Mouse (Mus musculus): Measurements from ENCODE around the gene Vat1l. TPM values are rescaled to one million over a fixed set of nuclear protein-coding genes. Genes with fewer than 3 reads are reported as not detected.

The Vat1l gene
- polyA plus RNA-seq, 1 experiment from 2014 or later: 42.1 TPM

DNA sequence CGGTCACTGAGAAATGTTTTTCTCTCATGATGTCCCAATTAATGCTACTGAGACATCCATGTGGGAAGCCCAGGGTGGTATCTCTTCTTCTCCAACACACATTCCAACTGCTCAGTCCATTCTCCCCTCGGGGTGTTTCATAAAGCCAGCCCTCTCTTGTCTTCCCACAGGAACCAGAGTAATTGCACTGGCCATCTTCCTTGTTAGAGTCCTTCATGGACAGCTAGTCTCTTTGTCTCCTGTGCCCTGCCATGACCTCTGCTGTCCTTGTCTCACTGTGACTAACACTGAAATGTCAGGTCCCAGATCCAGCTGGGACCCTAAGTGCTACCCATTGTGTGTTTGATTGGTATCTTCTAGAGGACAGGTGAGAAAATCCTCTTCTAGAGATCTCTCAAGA, 116.7 kb downstream of the Vat1l start:
- Histone ChIP-seq H3K36me3 (ENCODE audit: control insufficient read depth, insufficient read depth, low read length) (no peaks in the 10 kb centered on the region), H3K4me2 (ENCODE audit: low read depth, low read length) (no peak overlapping the region), H3K9me3 (ENCODE audit: control insufficient read depth, low read length) (no peaks in the 10 kb centered on the region), H3K4me1 (ENCODE audit: control insufficient read depth, insufficient read depth, low read length) (no peaks in the 10 kb centered on the region), H3K27me3 (ENCODE audit: control insufficient read depth, insufficient read depth, low read length) (no peaks in the 10 kb centered on the region), H3K4me3 (ENCODE audit: low read depth, low read length) (no peak overlapping the region), H3K27ac (ENCODE audit: low read depth, low read length) (no peak overlapping the region), H3K9ac (replicated peaks; ENCODE audit: low read depth, low read length) (no peak overlapping the region)
- WGBS: 86% methylated on average over 2 of the region's 2 CpGs
- no peak for ATAC-seq (ENCODE audit: low read depth)

DNA sequence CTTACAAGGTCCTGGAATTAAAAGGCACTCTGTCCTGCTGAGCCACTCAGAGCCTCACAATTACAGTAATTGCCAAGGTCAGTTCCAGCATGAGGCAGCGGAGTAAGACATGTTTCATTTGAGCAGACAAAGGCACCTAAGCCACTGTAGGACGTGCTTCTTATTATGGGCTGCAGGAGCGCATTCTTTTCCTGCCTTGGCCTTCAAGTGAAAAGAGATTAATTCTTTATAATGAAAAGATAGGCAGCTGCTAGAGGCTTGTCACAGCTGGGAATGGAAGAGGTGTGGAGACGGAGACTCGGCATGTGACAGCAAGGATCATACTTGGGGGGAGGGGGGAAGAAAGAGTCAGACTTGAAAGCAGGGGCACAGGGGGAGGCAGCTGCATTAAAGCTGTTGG, 126.5 kb downstream of the Vat1l start:
- ATAC-seq (ENCODE audit: low read depth): no peak
- 30% methylated on average over 5 of the region's 5 CpGs for whole genome bisulfite sequencing
- H3K9ac ChIP-seq (replicated peaks; ENCODE audit: low read depth, low read length): no peak overlapping the region
- 0 out of 2 replicates have a peak, but pooled peaks cover 3% of the 10 kb centered on the region for H3K4me1 ChIP-seq (ENCODE audit: control insufficient read depth, insufficient read depth, low read length)
- no peaks in the 10 kb centered on the region for H3K9me3 ChIP-seq (ENCODE audit: control insufficient read depth, low read length)
- no peak overlapping the region; the same call in 1 of the 2 replicates for H3K27ac ChIP-seq (ENCODE audit: low read depth, low read length)
- no peaks in the 10 kb centered on the region for H3K27me3 ChIP-seq (ENCODE audit: control insufficient read depth, insufficient read depth, low read length)
- H3K4me3 ChIP-seq (ENCODE audit: low read depth, low read length): no peak overlapping the region
- H3K4me2 ChIP-seq (ENCODE audit: low read depth, low read length): no peak overlapping the region
- H3K36me3 ChIP-seq (ENCODE audit: control insufficient read depth, insufficient read depth, low read length): no peaks in the 10 kb centered on the region

DNA sequence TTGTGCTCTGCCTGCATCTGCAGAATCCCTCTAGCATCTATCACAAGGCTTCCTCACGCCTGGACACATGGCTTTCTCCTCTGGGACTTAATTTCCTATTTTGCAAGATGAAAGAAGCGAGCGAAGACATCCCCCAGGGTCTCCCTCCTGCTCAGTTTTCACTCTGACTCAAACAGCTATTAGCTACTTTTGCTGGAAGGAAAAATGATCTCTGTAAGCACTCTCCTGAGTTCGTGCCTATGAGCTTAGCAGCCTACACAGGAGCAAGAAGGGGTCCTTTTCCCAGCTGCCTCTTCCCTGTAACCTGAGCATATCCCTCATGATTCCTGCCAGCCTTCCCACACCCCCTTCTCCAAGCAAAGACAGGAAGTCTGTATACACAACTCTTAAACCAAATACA, 127.5 kb downstream of the Vat1l start:
- no peaks in the 10 kb centered on the region for H3K9me3 ChIP-seq (ENCODE audit: control insufficient read depth, low read length)
- no peaks in the 10 kb centered on the region for H3K27me3 ChIP-seq (ENCODE audit: control insufficient read depth, insufficient read depth, low read length)
- no peaks in the 10 kb centered on the region for H3K36me3 ChIP-seq (ENCODE audit: control insufficient read depth, insufficient read depth, low read length)
- WGBS: 41% methylated on average over 4 of the region's 4 CpGs
- no peak overlapping the region for H3K9ac ChIP-seq (replicated peaks; ENCODE audit: low read depth, low read length)
- H3K4me2 ChIP-seq (ENCODE audit: low read depth, low read length): no peak overlapping the region
- no peak overlapping the region for H3K4me3 ChIP-seq (ENCODE audit: low read depth, low read length)
- ATAC-seq (ENCODE audit: low read depth): no peak
- H3K4me1 ChIP-seq (ENCODE audit: control insufficient read depth, insufficient read depth, low read length): 0 out of 2 replicates have a peak, but pooled peaks cover 3% of the 10 kb centered on the region
- peak overlapping the region; percentile 59; the same call in 1 of the 2 replicates for H3K27ac ChIP-seq (ENCODE audit: low read depth, low read length)

DNA sequence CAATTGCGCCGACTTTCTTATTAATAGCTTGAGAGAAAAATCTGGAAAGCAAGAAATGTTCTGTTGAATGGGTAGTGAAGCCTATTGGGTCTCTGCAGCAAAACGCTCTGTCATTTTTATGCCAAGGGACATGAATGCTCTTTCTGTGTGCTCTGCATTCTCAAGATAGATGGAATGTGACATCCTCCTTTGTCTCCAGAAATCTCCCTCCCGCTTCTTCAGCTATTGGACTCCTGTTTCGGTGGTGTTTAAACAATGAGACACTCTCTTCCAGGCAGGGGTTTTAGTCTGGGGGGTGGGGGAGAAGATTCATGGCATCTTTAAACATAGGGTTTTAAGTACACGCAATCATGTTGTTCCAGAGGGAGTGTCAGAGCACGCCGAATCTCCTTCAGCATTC, 130.3 kb downstream of the Vat1l start:
- H3K27ac ChIP-seq (ENCODE audit: low read depth, low read length): no peak overlapping the region
- no peak overlapping the region for H3K4me3 ChIP-seq (ENCODE audit: low read depth, low read length)
- 29% methylated on average over 8 of the region's 8 CpGs for WGBS
- no peak overlapping the region for H3K9ac ChIP-seq (replicated peaks; ENCODE audit: low read depth, low read length)
- 0 out of 2 replicates have a peak, but pooled peaks cover 3% of the 10 kb centered on the region for H3K4me1 ChIP-seq (ENCODE audit: control insufficient read depth, insufficient read depth, low read length)
- no peaks in the 10 kb centered on the region for H3K27me3 ChIP-seq (ENCODE audit: control insufficient read depth, insufficient read depth, low read length)
- no peak for ATAC-seq (ENCODE audit: low read depth)
- H3K9me3 ChIP-seq (ENCODE audit: control insufficient read depth, low read length): no peaks in the 10 kb centered on the region
- H3K36me3 ChIP-seq (ENCODE audit: control insufficient read depth, insufficient read depth, low read length): no peaks in the 10 kb centered on the region
- no peak overlapping the region for H3K4me2 ChIP-seq (ENCODE audit: low read depth, low read length)

DNA sequence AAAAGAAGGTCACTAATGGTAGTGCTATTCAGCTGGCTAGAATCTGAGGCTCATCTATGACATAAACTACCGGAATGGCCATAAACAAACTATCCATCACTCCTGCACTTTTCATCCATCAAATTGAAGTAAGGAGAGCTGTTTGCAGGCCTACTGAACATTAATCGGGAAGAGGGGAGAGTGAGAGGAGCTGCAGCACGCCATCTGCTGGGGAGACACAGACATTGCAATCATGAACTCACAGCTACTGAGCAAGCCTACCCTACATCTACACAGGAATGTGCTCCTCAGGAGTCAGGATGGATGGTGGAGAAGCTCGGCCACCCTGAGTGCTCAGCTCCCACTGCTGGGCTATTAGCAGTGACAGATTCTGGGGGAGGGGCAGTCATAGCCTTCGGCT, 136.9 kb downstream of the Vat1l start:
- no peaks in the 10 kb centered on the region for H3K27me3 ChIP-seq (ENCODE audit: control insufficient read depth, insufficient read depth, low read length)
- H3K9ac ChIP-seq (replicated peaks; ENCODE audit: low read depth, low read length): no peak overlapping the region
- H3K4me3 ChIP-seq (ENCODE audit: low read depth, low read length): no peak overlapping the region
- no peak overlapping the region for H3K27ac ChIP-seq (ENCODE audit: low read depth, low read length)
- no peaks in the 10 kb centered on the region for H3K36me3 ChIP-seq (ENCODE audit: control insufficient read depth, insufficient read depth, low read length)
- 69% methylated on average over 5 of the region's 5 CpGs for WGBS
- no peaks in the 10 kb centered on the region for H3K9me3 ChIP-seq (ENCODE audit: control insufficient read depth, low read length)
- H3K4me2 ChIP-seq (ENCODE audit: low read depth, low read length): no peak overlapping the region
- no peaks in the 10 kb centered on the region for H3K4me1 ChIP-seq (ENCODE audit: control insufficient read depth, insufficient read depth, low read length)
- no peak for ATAC-seq (ENCODE audit: low read depth)

DNA sequence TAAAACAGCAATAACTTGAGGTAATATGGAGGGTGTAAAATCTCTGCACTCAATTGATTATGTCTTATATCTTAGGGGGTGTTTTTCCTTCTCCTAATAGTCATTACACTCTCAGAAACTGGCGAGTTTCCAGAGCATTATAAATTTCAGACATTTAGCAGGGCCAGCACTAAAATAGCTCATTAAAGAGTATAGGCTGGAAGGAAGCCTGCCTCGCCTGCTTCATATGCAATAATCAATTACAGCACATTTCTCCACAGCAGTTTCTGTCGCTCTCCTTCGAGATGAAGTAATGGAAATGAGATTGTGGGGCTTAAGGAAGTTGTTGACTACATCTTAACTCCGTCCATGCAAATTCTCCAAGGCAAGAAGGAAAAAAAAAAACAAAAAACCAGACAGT, 139.4 kb downstream of the Vat1l start:
- Histone ChIP-seq H3K27ac (ENCODE audit: low read depth, low read length) (no peak overlapping the region), H3K36me3 (ENCODE audit: control insufficient read depth, insufficient read depth, low read length) (no peaks in the 10 kb centered on the region), H3K9me3 (ENCODE audit: control insufficient read depth, low read length) (no peaks in the 10 kb centered on the region), H3K4me1 (ENCODE audit: control insufficient read depth, insufficient read depth, low read length) (no peaks in the 10 kb centered on the region), H3K27me3 (ENCODE audit: control insufficient read depth, insufficient read depth, low read length) (no peaks in the 10 kb centered on the region), H3K9ac (replicated peaks; ENCODE audit: low read depth, low read length) (no peak overlapping the region), H3K4me3 (ENCODE audit: low read depth, low read length) (no peak overlapping the region), H3K4me2 (ENCODE audit: low read depth, low read length) (no peak overlapping the region)
- 51% methylated on average over 5 of the region's 5 CpGs for WGBS
- no peak for ATAC-seq (ENCODE audit: low read depth)

DNA sequence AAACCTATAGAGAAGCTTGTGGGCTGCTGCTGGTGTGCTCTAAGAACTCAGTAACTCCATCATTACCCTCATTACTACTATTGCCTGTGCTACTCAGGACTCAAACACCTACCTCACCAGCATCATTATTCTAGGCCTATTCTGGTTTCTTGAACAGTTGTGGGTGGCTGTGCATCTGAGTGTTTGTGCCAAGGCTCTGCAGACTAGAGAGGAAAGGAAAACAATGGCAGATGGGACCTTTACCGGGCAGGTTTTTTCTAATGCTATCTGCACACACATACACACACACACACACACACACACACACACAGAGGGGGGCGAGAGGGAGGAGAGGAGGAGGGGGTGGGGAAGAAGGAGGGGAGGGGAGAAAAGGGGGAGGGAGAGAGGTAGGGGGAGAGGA, 140.6 kb downstream of the Vat1l start:
- no peaks in the 10 kb centered on the region for H3K27me3 ChIP-seq (ENCODE audit: control insufficient read depth, insufficient read depth, low read length)
- 60% methylated on average over 2 of the region's 2 CpGs for WGBS
- ATAC-seq (ENCODE audit: low read depth): no peak

DNA sequence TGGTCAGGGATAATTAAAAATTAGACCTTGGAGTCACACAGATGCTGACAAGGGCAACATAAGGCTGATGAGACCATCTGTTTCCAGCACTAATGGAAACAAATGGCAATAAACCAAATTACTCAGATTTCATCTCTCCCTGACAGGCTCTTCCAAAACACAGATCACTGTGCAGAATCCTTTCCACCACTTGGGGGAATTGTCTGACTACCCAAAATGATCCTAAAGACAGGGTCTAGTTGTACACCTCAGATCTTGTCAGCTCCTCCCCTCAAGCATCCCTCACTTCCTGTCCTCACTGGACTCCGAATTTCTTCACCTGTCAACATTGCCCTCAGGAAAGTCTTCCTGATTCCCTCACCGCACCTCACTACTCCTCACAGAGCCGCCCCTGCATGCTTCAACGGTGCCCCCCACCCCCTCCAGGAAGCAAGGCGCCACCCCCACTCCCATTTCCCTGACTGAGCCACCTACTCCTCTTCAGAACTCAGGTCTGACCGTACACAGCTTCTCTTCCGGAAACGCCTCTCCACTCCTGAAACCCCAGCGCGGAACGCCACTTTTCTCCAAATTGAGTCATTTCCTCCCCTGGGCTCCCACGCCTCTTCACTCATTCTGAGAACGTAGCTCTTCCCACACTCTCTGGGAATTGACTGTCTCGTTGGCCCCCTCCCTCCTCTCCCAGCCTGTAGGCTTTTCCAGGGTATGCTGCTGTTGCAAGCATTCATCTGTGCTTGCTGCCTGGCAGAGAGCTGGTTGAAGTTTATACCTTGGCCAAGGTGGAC, 146.4 kb downstream of the Vat1l start:
- ATAC-seq (ENCODE audit: low read depth): no peak

More for the DNA sequence above, 140.6 kb downstream of the Vat1l start:
- H3K4me2 ChIP-seq (ENCODE audit: low read depth, low read length): no peak overlapping the region
- no peak overlapping the region for H3K4me3 ChIP-seq (ENCODE audit: low read depth, low read length)
- H3K9me3 ChIP-seq (ENCODE audit: control insufficient read depth, low read length): no peaks in the 10 kb centered on the region
- no peaks in the 10 kb centered on the region for H3K4me1 ChIP-seq (ENCODE audit: control insufficient read depth, insufficient read depth, low read length)
- H3K9ac ChIP-seq (replicated peaks; ENCODE audit: low read depth, low read length): no peak overlapping the region
- no peak overlapping the region for H3K27ac ChIP-seq (ENCODE audit: low read depth, low read length)
- no peaks in the 10 kb centered on the region for H3K36me3 ChIP-seq (ENCODE audit: control insufficient read depth, insufficient read depth, low read length)

DNA sequence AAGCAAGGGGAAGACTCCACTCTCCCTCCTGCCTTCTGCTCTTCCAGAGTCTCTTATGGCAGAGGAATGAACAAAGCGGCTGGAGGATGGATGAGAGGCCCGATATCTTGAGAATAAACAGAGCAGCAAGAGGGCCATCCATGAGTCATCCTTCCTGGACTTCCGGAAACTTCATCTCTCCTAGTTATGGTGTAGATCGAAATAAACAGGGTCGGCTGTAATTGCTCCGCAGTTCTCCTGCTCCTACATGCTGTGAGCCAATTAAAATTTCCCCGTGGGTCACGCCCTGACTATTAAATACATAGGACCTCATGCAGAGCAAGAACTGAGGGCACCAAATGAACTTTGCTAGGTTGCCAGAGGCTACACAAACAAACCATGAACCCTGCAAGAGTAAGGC, 155.1 kb downstream of the Vat1l start:
- no peak overlapping the region for H3K4me3 ChIP-seq (ENCODE audit: low read depth, low read length)
- H3K9ac ChIP-seq (replicated peaks; ENCODE audit: low read depth, low read length): no peak overlapping the region
- 62% methylated on average over 8 of the region's 8 CpGs for WGBS
- no peak for ATAC-seq (ENCODE audit: low read depth)
- no peaks in the 10 kb centered on the region for H3K36me3 ChIP-seq (ENCODE audit: control insufficient read depth, insufficient read depth, low read length)
- no peaks in the 10 kb centered on the region for H3K27me3 ChIP-seq (ENCODE audit: control insufficient read depth, insufficient read depth, low read length)
- no peaks in the 10 kb centered on the region for H3K9me3 ChIP-seq (ENCODE audit: control insufficient read depth, low read length)
- no peak overlapping the region for H3K4me2 ChIP-seq (ENCODE audit: low read depth, low read length)
- H3K27ac ChIP-seq (ENCODE audit: low read depth, low read length): no peak overlapping the region
- no peaks in the 10 kb centered on the region for H3K4me1 ChIP-seq (ENCODE audit: control insufficient read depth, insufficient read depth, low read length)

More for the DNA sequence above, 146.4 kb downstream of the Vat1l start:
- Histone ChIP-seq H3K27me3 (ENCODE audit: control insufficient read depth, insufficient read depth, low read length) (no peaks in the 10 kb centered on the region), H3K9ac (replicated peaks; ENCODE audit: low read depth, low read length) (no peak overlapping the region), H3K36me3 (ENCODE audit: control insufficient read depth, insufficient read depth, low read length) (no peaks in the 10 kb centered on the region), H3K4me2 (ENCODE audit: low read depth, low read length) (no peak overlapping the region), H3K4me1 (ENCODE audit: control insufficient read depth, insufficient read depth, low read length) (no peaks in the 10 kb centered on the region; the same call in 1 of the 2 replicates), H3K27ac (ENCODE audit: low read depth, low read length) (no peak overlapping the region), H3K4me3 (ENCODE audit: low read depth, low read length) (no peak overlapping the region), H3K9me3 (ENCODE audit: control insufficient read depth, low read length) (no peaks in the 10 kb centered on the region)
- 56% methylated on average over 14 of the region's 14 CpGs for whole genome bisulfite sequencing

Data from neural tube, embryonic 14.5 days (tissue).